Mouse (Mus musculus) gastrocnemius, adult 8-10 months (tissue): ENCODE measurements around the gene Ttc28. TPM values are rescaled to one million over a fixed set of nuclear protein-coding genes. Genes with fewer than 3 reads are reported as not detected.
"Not testable (repeated sequence)": the region's sequence is repeated elsewhere in the genome, so short reads cannot be mapped to it uniquely, and the experiment has no call there.

Source experiments
- DNase-seq, 2 experiments: peaks; one replicate each; pipeline ENCODE4 v3.0.0; 2022; ENCODE audit warnings: low spot score in 2 of 2
- total RNA-seq, 4 experiments: library from RNA; stranded (reverse); gene quantifications; 2 replicates each; pipeline ENCODE4 v1.2.4; 2022

The Ttc28 gene
- total RNA-seq, result 10 to 100 TPM; 14.9 to 18.9 (median 15.9) TPM

- peak; percentile 83 to 86 for DNase-seq
These were observed at the start of gene Ttc28 for GRCm38 (mm10) chr5:110879584-110880374. Gene Ttc28, plus strand, starts transcription at chr5:110879803.

GRCm38 (mm10) chr5:110831036-110831720 lies 48.4 kb upstream of the Ttc28 start:
- no peak for DNase-seq

- no peak for DNase-seq
These were observed 43.6 kb upstream of the Ttc28 start for GRCm38 (mm10) chr5:110835959-110836358.

- DNase-seq, result not testable (repeated sequence)
These were observed 41.6 kb upstream of the Ttc28 start for GRCm38 (mm10) chr5:110838016-110838415.

- no peak for DNase-seq
These were observed 40.4 kb upstream of the Ttc28 start for GRCm38 (mm10) chr5:110839038-110839677.

GRCm38 (mm10) chr5:110839678-110840365 lies 39.8 kb upstream of the Ttc28 start, which contains the start of the genes Hscb and Chek2:
Gene Hscb, minus strand, starts transcription at chr5:110839777.
Gene Chek2, plus strand, starts transcription at chr5:110839979.
- DNase-seq, result peak; percentile 95

GRCm38 (mm10) chr5:110840465-110840864 lies 39.1 kb upstream of the Ttc28 start:
- DNase-seq, result peak in 1 of 2 experiments; percentile 14

GRCm38 (mm10) chr5:110841046-110841862 lies 38.3 kb upstream of the Ttc28 start:
- DNase-seq, result no peak

GRCm38 (mm10) chr5:110852990-110853389 lies 26.6 kb upstream of the Ttc28 start:
- no peak for DNase-seq

- DNase-seq, result no peak
These were observed 22.5 kb upstream of the Ttc28 start for GRCm38 (mm10) chr5:110857091-110857490.

GRCm38 (mm10) chr5:110859013-110859650 lies 20.5 kb upstream of the Ttc28 start:
- DNase-seq, result peak in 1 of 2 experiments; percentile 42

GRCm38 (mm10) chr5:110860445-110860844 lies 19.2 kb upstream of the Ttc28 start:
- no peak for DNase-seq

- no peak for DNase-seq
These were observed 11.1 kb upstream of the Ttc28 start for GRCm38 (mm10) chr5:110868460-110868859.

- DNase-seq, result no peak
These were observed 10.3 kb upstream of the Ttc28 start for GRCm38 (mm10) chr5:110869242-110869669.

GRCm38 (mm10) chr5:110873160-110873559 lies 6.4 kb upstream of the Ttc28 start:
- no peak for DNase-seq

GRCm38 (mm10) chr5:110874711-110875110 lies 4.9 kb upstream of the Ttc28 start:
- DNase-seq, result no peak

- no peak for DNase-seq
These were observed 4.3 kb upstream of the Ttc28 start for GRCm38 (mm10) chr5:110875286-110875685.

GRCm38 (mm10) chr5:110877666-110878505 lies 1.7 kb upstream of the Ttc28 start:
- no peak for DNase-seq

GRCm38 (mm10) chr5:110878526-110878925 lies 1.1 kb upstream of the Ttc28 start:
- not testable (repeated sequence) for DNase-seq
